Mouse (Mus musculus) thymus, adult 2 months (tissue): ENCODE measurements around the gene Fbxo9. TPM values are rescaled to one million over a fixed set of nuclear protein-coding genes. Genes with fewer than 3 reads are reported as not detected.

Experiments used
- DNase-seq: peaks from one replicate; pipeline ENCODE4 v3.0.0; 2021
- H3K27ac ChIP-seq: fragments of 200-500 bp; 2 replicates; pipeline ENCODE4 v1.5.1; 2012; ENCODE audit warnings: low read length, control low read depth; ENCODE audit not compliant: control insufficient read depth, insufficient read depth
- H3K27me3 ChIP-seq: fragments of 200-500 bp; 2 replicates; pipeline ENCODE4 v1.6.1; 2012; ENCODE audit warnings: mild to moderate bottlenecking, low read length, moderate library complexity, mixed read lengths; ENCODE audit not compliant: control insufficient read depth, insufficient read depth
- H3K36me3 ChIP-seq: fragments of 200-500 bp; 2 replicates; pipeline ENCODE4 v1.6.1; 2012; ENCODE audit warnings: mild to moderate bottlenecking, low read length, moderate library complexity; ENCODE audit not compliant: control insufficient read depth, insufficient read depth
- H3K4me1 ChIP-seq: fragments of 200-500 bp; replicated peaks from 2 replicates; pipeline ENCODE4 v1.6.1; 2012; ENCODE audit warnings: low read length; ENCODE audit not compliant: control insufficient read depth, insufficient read depth
- H3K4me3 ChIP-seq: fragments of 200-500 bp; 2 replicates; pipeline ENCODE4 v1.5.1; 2012; ENCODE audit warnings: mild to moderate bottlenecking, low read length, control low read depth, moderate library complexity; ENCODE audit not compliant: control insufficient read depth, insufficient read depth
- CTCF ChIP-seq: fragments of 200-500 bp; IDR thresholded peaks from 2 replicates; pipeline ENCODE4 v1.5.1; 2012; ENCODE audit warnings: mild to moderate bottlenecking, control low read depth, low read length, moderate library complexity, borderline replicate concordance; ENCODE audit not compliant: control insufficient read depth, poor library complexity, insufficient read depth; ENCODE audit errors: extremely low read depth
- POLR2A ChIP-seq: fragments of 200-500 bp; IDR thresholded peaks from 2 replicates; pipeline ENCODE4 v1.6.1; 2012; ENCODE audit warnings: mild to moderate bottlenecking, low read length, control low read depth, moderate library complexity; ENCODE audit not compliant: control insufficient read depth, poor library complexity, insufficient read depth; ENCODE audit errors: extremely low read depth
- WGBS: fragments of 180-500 bp; shearing (Covaris S2); methylation state at CpG from one replicate; pipeline ENCODE4 v1.1.7; 2018; 5-methylcytosine and 5-hydroxymethylcytosine counted together
- polyA plus RNA-seq: library from polyadenylated mRNA; depleted of rRNA; stranded (reverse); fragments of >200 nt; gene quantifications from 2 replicates; pipeline ENCODE4 v1.2.3, GENCODE M21; 2012

Gene Fbxo9
- polyA plus RNA-seq, 1 experiment = 119 TPM

DNA sequence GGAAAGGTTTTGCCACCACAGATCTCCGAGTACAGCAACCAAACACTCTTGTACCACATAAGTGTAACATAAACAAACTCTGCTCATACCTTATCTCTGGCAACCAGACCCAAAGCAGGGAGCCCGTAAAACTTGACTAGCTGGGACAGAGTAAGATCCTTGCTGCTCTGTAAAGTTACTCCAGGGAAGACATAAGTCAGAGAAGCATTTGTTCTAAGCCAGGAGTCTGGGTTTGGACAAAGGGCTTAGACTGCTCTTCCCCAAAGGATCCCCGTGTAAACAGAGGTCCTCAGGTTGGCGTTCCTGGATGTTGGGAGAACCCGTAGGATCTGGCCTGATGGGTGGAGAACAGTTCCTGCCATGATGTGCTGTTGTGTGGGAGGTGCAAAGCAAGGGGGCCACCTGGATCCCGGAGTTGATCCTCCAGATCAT lies 3.3 kb downstream of the Fbxo9 start:
- H3K36me3 ChIP-seq = peaks cover 7% of the 10 kb centered on the region
- 92% methylated on average over 6 of the region's 6 CpGs for WGBS
- peaks cover 12% of the 10 kb centered on the region for H3K4me1 ChIP-seq
- DNase-seq = no peak
- no peak overlapping the region for H3K27ac ChIP-seq
- H3K4me3 ChIP-seq = no peak overlapping the region
- TF ChIP-seq CTCF (no peak), POLR2A (no peak)
- no peaks in the 10 kb centered on the region for H3K27me3 ChIP-seq

DNA sequence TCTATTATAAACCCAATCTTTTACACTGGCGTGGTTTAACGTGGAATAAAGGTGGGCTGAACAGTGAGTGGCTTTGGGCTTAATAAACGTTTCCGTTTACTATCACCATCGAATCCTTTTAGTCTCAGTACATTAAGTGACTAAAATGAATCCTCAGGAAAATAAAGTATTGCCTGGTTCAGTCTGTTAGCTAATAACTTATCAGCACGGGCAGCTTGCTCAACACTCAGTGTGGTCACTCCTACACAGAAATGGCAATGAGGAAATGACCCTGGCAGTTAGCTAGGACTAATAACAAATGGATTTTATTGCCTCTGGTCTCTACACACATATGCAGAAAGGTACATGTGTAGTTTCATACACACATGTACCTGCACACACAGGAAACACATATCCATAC lies 3.9 kb downstream of the Fbxo9 start:
- WGBS = 92% methylated on average over 6 of the region's 6 CpGs
- no peak overlapping the region for H3K27ac ChIP-seq
- H3K4me3 ChIP-seq = no peak overlapping the region
- TF ChIP-seq CTCF (no peak), POLR2A (no peak)
- DNase-seq = no peak
- H3K27me3 ChIP-seq = no peaks in the 10 kb centered on the region
- peaks cover 15% of the 10 kb centered on the region for H3K4me1 ChIP-seq
- H3K36me3 ChIP-seq = peaks cover 11% of the 10 kb centered on the region

DNA sequence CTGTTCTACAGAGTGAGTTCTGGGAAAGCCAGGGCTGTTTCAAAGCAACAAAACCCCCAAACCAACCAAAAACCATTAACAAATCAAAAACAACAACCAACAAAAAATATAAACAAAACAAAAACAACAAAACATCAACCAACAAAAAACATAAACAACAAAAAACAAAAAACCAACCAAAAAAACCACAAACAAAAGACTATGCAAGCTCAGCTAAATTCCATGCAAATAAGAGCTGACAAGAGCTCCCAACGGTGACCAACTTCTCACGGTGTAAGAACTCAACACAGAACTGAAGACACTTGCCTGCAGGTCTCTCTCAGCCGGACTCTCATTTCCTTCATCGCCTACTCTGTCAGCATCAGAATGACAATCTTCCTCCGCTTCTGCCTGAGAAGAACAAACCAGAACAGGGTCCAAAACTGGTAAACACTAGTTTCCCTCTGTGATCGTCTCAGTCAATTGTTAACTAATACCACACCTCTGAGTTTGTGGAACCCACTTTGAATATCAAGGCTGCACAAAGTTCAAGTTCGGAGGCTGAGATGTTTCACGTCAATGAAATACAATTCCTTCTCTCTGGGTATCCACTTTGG lies 4.8 kb downstream of the Fbxo9 start:
- Histone ChIP-seq H3K27me3 (no peaks in the 10 kb centered on the region), H3K4me1 (peaks cover 15% of the 10 kb centered on the region), H3K36me3 (peaks cover 18% of the 10 kb centered on the region), H3K4me3 (no peak overlapping the region), H3K27ac (no peak overlapping the region)
- DNase-seq = no peak
- no peak for TF ChIP-seq CTCF
- no peak for TF ChIP-seq POLR2A
- 95% methylated on average over 8 of the region's 8 CpGs for WGBS

DNA sequence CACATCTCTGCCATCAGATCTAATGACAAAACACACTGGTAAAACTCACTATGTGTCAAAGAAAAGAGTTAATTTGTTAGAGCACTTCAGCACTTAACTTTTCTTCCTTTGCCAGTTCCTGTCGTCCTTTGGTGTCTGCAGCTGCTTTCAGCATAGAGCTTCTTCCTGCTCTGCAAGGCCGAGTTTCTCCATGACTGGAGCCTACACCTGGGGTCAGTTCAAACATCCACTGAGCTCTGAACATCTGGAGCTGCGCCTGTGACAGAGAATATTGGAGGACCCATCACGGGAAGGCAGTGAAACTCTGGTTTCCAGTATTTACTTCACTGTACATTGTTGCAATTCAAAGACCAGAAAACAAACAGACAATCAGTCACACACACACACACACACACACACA lies 7.4 kb downstream of the Fbxo9 start:
- Histone ChIP-seq H3K27ac (peak overlapping the region; percentile 91), H3K4me1 (peaks cover 15% of the 10 kb centered on the region), H3K36me3 (peaks cover 45% of the 10 kb centered on the region), H3K4me3 (no peak overlapping the region), H3K27me3 (no peaks in the 10 kb centered on the region)
- WGBS = 3% methylated on average over 4 of the region's 4 CpGs
- TF ChIP-seq CTCF (no peak), POLR2A (no peak)
- peak; percentile 37 for DNase-seq

DNA sequence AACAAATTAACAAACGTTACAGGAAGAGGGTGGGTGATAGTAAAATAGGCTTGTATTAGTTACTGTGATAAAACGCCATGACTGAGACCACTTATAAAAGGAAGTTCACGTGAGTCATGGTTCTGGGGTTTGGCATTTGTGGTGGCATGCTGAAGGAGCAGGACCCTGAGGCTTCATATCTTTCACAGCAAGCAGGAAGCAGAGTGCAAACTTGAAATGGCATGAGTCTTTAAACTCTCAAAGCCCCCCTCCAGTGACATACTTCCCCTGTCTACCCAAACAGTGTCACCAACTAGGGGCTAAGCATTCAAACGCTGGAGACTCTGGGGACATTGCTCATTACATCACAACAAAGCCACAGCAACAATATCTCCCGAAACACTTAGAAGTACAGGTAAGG lies 7.9 kb downstream of the Fbxo9 start:
- Histone ChIP-seq H3K4me1 (peaks cover 15% of the 10 kb centered on the region), H3K27ac (peak overlapping the region; percentile 19), H3K36me3 (peaks cover 46% of the 10 kb centered on the region)

DNA sequence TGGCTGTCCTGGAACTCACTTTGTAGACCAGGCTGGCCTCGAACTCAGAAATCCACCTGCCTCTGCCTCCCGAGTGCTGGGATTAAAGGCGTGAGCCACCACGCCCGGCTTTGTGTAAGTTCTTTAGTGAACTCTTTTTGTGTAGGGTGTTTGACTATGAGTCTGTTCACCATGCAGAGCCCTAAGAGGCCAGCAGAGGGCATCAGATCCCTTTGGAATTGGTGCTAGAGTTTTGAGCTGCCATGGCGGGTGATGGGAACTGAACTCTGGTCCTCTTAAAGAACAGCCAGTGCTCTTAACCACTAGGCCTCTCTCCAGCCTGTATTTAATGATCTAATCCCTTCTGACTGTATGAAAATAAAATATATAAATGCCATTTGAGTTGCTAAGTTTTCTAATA lies 12.5 kb downstream of the Fbxo9 start:
- H3K27ac ChIP-seq = no peak overlapping the region
- H3K27me3 ChIP-seq = no peaks in the 10 kb centered on the region
- H3K4me1 ChIP-seq = peaks cover 7% of the 10 kb centered on the region; the same call in 1 of the 2 replicates
- 95% methylated on average over 6 of the region's 6 CpGs for WGBS
- H3K36me3 ChIP-seq = peaks cover 64% of the 10 kb centered on the region
- no peak for DNase-seq
- no peak overlapping the region for H3K4me3 ChIP-seq
- no peak for TF ChIP-seq CTCF
- no peak for TF ChIP-seq POLR2A

More for the DNA sequence above, 7.9 kb downstream of the Fbxo9 start:
- WGBS = 6% methylated on average over 5 of the region's 5 CpGs
- H3K4me3 ChIP-seq = no peak overlapping the region
- DNase-seq = no peak
- TF ChIP-seq POLR2A (no peak), CTCF (no peak)
- H3K27me3 ChIP-seq = no peaks in the 10 kb centered on the region

DNA sequence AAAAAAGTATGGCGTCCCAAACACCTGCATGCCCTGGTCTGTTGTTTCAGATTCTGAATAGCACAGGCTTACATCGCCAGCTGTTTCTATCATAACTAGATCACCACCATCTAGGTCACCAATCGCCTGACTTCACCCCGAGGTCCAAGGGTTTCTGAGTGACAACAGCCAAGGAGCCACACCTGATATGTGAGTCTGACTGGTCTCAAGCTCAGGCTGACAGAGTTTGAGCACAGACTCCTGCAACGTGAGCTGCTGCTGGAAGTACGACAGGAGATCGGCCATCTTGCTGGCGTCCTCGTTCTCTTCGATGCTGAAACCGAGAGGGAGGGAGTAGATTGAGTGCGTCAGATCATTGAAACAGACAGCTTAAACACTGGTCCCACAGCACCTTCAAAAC lies 13.2 kb downstream of the Fbxo9 start:
- Histone ChIP-seq H3K27ac (no peak overlapping the region), H3K36me3 (peaks cover 64% of the 10 kb centered on the region), H3K27me3 (no peaks in the 10 kb centered on the region), H3K4me3 (no peak overlapping the region), H3K4me1 (0 out of 2 replicates have a peak, but pooled peaks cover 2% of the 10 kb centered on the region)
- no peak for DNase-seq
- WGBS = 97% methylated on average over 12 of the region's 12 CpGs
- no peak for TF ChIP-seq CTCF
- TF ChIP-seq POLR2A = no peak
